Mouse (Mus musculus): ENCODE results near the gene Srebf1. TPM values are rescaled to one million over a fixed set of nuclear protein-coding genes. Genes with fewer than 3 reads are reported as not detected.

Srebf1 gene
- polyA plus RNA-seq, 1 experiment from 2014 or later = 61.9 TPM

DNA sequence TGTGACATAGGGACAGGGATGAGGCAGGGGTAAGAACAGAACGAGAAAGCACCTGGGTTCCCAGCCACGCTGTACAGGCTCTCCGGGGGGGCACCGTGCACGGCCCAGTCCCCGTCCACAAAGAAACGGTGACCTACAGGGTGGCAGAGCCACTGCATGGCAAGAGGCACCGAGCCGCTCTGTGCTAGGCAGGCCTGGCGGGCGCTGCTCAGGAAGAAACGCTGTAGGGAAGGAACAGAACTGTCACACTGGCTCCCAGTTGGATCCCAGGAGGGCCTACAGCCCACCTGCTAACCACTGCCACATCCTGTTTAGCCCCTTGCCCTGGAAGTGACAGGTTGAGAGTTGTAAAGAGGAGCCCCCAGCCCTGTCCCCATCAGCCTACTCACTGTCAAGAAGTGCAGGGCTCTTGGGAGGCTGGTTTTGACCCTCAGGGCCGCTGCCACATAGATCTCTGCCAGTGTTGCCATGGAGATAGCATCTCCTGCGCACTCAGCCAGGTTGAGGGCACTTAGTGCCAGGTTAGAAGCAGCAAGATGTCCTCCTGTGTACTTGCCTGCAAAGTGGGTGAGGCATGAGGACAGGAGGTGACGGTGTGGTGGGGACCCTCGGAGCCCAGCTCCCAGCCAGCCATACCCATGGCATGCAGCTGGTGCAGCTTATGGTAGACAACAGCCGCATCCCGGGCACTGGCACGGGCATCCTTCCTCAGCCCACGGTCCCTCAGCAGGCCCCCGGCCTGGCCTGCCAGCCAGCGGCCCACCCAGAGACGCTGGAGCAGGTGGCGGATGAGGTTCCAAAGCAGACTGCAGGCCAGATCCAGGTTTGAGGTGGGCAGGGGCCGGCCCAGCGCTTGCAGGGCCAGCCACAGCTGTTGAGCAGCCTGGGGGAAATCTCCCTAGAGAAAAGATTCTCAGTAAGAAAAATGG, 19.4 kb downstream of the Srebf1 start:
- H3K36me3 ChIP-seq = peaks cover 96% of the 10 kb centered on the region
- WGBS = 93% methylated on average over 26 of the region's 26 CpGs
- H3K9me3 ChIP-seq = no peaks in the 10 kb centered on the region
- H3K4me3 ChIP-seq = no peak overlapping the region
- H3K4me1 ChIP-seq = peaks cover 18% of the 10 kb centered on the region
- H3K9ac ChIP-seq = no peak overlapping the region
- H3K4me2 ChIP-seq = no peak overlapping the region
- no peak for ATAC-seq (ENCODE audit: insufficient number of reproducible peaks, insufficient read depth, low FRiP score, low TSS enrichment, low read depth)
- H3K27ac ChIP-seq = no peak overlapping the region
- no peaks in the 10 kb centered on the region for H3K27me3 ChIP-seq

DNA sequence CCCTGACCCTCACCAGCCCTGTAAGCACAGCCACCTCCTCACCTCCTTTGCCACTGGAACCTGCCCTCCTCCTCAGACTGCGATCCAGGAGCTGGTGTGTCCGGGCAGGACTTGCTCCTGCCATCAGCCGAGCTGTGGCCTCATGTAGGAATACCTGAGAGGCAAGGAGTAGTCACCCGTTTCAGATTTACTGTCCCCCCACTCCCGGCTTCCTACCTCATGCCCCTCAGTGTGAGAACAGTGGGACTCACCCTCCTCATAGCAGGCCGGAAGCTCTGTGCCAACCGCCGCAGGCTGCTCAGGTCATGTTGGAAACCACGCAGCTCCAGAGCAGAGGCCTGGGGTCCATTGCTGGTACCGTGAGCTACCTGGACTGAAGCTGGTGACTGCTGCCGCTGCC, 22.0 kb downstream of the Srebf1 start:
- H3K4me3 ChIP-seq = no peak overlapping the region
- H3K27me3 ChIP-seq = no peaks in the 10 kb centered on the region
- H3K4me1 ChIP-seq = peaks cover 7% of the 10 kb centered on the region; the same call in 1 of the 2 replicates
- H3K9me3 ChIP-seq = no peaks in the 10 kb centered on the region
- H3K27ac ChIP-seq = peak overlapping the region; percentile 44
- no peak overlapping the region for H3K4me2 ChIP-seq
- ATAC-seq (ENCODE audit: insufficient number of reproducible peaks, insufficient read depth, low FRiP score, low TSS enrichment, low read depth) = no peak
- 84% methylated on average over 11 of the region's 11 CpGs for WGBS
- H3K9ac ChIP-seq = 0 out of 2 replicates have a peak overlapping the region, but pooled peaks have one; percentile 36
- H3K36me3 ChIP-seq = peaks cover 91% of the 10 kb centered on the region

DNA sequence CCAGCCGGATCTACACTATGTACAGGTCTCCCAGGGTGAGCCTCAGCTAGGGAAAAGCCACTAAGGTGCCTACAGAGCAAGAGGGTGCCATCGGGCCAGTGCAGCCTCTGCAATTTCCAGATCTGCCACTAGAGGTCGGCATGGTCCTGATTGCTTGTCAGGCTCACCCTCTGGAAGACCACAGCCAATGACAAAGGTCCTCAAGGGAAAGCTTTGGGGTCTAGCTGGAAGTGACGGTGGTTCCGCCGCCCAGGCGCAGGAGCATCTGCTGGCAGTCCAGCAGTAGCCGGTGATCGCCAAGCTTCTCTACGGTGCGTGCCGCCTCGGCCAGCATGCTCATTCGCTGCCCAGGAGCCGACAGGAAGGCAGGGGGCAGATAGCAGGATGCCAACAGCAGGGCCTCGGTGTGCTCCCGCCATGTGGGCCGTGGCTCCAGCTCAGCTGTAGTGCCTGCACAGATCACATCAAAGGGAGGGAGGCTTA, 22.6 kb downstream of the Srebf1 start:
- H3K36me3 ChIP-seq = peaks cover 89% of the 10 kb centered on the region
- no peak overlapping the region for H3K4me3 ChIP-seq
- peak overlapping the region; percentile 44 for H3K27ac ChIP-seq
- 20% methylated on average over 18 of the region's 18 CpGs for WGBS
- no peaks in the 10 kb centered on the region for H3K27me3 ChIP-seq
- H3K4me1 ChIP-seq = peaks cover 7% of the 10 kb centered on the region; the same call in 1 of the 2 replicates
- ATAC-seq (ENCODE audit: insufficient number of reproducible peaks, insufficient read depth, low FRiP score, low TSS enrichment, low read depth) = no peak
- peak overlapping the region; percentile 16; the same call in 1 of the 2 replicates for H3K4me2 ChIP-seq
- peak overlapping the region; percentile 36; the same call in 1 of the 2 replicates for H3K9ac ChIP-seq
- peaks cover 4% of the 10 kb centered on the region; the same call in 1 of the 2 replicates for H3K9me3 ChIP-seq

DNA sequence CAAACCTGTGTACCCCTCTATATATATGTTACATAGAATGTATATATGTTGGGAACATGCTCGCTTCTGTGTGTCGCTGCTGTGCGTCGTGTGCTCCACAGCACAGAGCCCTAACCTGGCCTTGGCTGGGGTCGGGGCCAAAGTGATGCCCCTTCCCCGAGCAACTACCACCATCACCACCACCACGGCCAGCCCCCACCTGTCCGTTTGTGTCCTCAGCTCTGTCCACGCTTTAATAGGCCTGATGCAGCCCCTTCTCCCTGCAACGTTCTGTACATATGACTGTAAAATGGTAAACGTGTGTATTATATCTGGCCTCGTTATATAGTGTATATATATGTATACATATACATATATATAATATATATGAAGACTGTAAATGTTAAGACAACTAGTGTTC, 23.7 kb downstream of the Srebf1 start:
- Histone ChIP-seq H3K27ac (peak overlapping the region; percentile 60; the same call in 1 of the 2 replicates), H3K4me2 (no peak overlapping the region), H3K27me3 (no peaks in the 10 kb centered on the region), H3K4me3 (no peak overlapping the region), H3K4me1 (peaks cover 7% of the 10 kb centered on the region; the same call in 1 of the 2 replicates), H3K36me3 (peaks cover 89% of the 10 kb centered on the region), H3K9ac (no peak overlapping the region), H3K9me3 (peaks cover 13% of the 10 kb centered on the region; the same call in 1 of the 2 replicates)
- ATAC-seq (ENCODE audit: insufficient number of reproducible peaks, insufficient read depth, low FRiP score, low TSS enrichment, low read depth) = no peak
- 88% methylated on average over 12 of the region's 12 CpGs for WGBS

GRCm38 (mm10) chr11:60197998-60198619, 24.3 kb downstream of the Srebf1 start:
- Histone ChIP-seq H3K9ac (no peak overlapping the region), H3K27me3 (no peaks in the 10 kb centered on the region), H3K9me3 (peaks cover 13% of the 10 kb centered on the region; the same call in 1 of the 2 replicates), H3K27ac (peak overlapping the region; percentile 60), H3K4me3 (no peak overlapping the region), H3K4me1 (peaks cover 7% of the 10 kb centered on the region; the same call in 1 of the 2 replicates), H3K36me3 (peaks cover 89% of the 10 kb centered on the region), H3K4me2 (no peak overlapping the region)
- ATAC-seq (ENCODE audit: insufficient number of reproducible peaks, insufficient read depth, low FRiP score, low TSS enrichment, low read depth) = no peak
- WGBS = 83% methylated on average over 24 of the region's 24 CpGs

DNA sequence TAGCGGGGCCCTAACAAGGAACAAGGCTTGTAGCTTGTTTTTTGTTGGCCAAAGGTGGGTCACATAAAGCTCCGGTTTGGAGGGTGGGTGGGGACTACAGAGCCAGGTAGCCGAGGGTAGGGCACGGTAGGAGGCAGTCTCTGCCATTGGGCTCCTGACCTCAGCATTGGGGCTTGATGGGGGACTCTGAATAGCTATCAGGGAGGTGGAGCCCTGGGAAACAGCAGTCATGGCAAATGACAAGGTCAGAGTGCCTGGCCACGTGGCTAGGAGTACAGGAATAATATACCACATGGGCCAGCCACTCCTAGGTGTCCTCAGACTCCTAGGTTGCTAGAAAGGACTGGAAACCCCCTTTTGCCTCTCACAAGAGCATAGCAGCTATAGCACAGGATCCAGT, 26.0 kb downstream of the Srebf1 start:
- H3K4me2 ChIP-seq = no peak overlapping the region
- peaks cover 7% of the 10 kb centered on the region; the same call in 1 of the 2 replicates for H3K4me1 ChIP-seq
- no peak overlapping the region for H3K4me3 ChIP-seq
- H3K9me3 ChIP-seq = peaks cover 13% of the 10 kb centered on the region; the same call in 1 of the 2 replicates
- peaks cover 89% of the 10 kb centered on the region for H3K36me3 ChIP-seq
- 79% methylated on average over 5 of the region's 5 CpGs for WGBS
- H3K27me3 ChIP-seq = no peaks in the 10 kb centered on the region
- ATAC-seq (ENCODE audit: insufficient number of reproducible peaks, insufficient read depth, low FRiP score, low TSS enrichment, low read depth) = no peak
- no peak overlapping the region for H3K9ac ChIP-seq
- no peak overlapping the region for H3K27ac ChIP-seq

- H3K27ac ChIP-seq = no peak overlapping the region
- peaks cover 89% of the 10 kb centered on the region for H3K36me3 ChIP-seq
- no peak overlapping the region for H3K4me2 ChIP-seq
- H3K4me3 ChIP-seq = no peak overlapping the region
- no peak for ATAC-seq (ENCODE audit: insufficient number of reproducible peaks, insufficient read depth, low FRiP score, low TSS enrichment, low read depth)
- no peaks in the 10 kb centered on the region for H3K27me3 ChIP-seq
- H3K9ac ChIP-seq = no peak overlapping the region
- peaks cover 5% of the 10 kb centered on the region; the same call in 1 of the 2 replicates for H3K4me1 ChIP-seq
- H3K9me3 ChIP-seq = peaks cover 13% of the 10 kb centered on the region; the same call in 1 of the 2 replicates
These were observed 27.3 kb downstream of the Srebf1 start for GRCm38 (mm10) chr11:60195108-60195507.

- no peak overlapping the region for H3K9ac ChIP-seq
- H3K36me3 ChIP-seq = peaks cover 91% of the 10 kb centered on the region
- no peak overlapping the region for H3K4me3 ChIP-seq
- H3K4me2 ChIP-seq = no peak overlapping the region
- ATAC-seq (ENCODE audit: insufficient number of reproducible peaks, insufficient read depth, low FRiP score, low TSS enrichment, low read depth) = no peak
- H3K27me3 ChIP-seq = no peaks in the 10 kb centered on the region
- no peak overlapping the region for H3K27ac ChIP-seq
- 0 out of 2 replicates have a peak, but pooled peaks cover 3% of the 10 kb centered on the region for H3K4me1 ChIP-seq
- peaks cover 13% of the 10 kb centered on the region; the same call in 1 of the 2 replicates for H3K9me3 ChIP-seq
- WGBS = 85% methylated on average over 4 of the region's 4 CpGs
These were observed 28.8 kb downstream of the Srebf1 start for GRCm38 (mm10) chr11:60193556-60193955.

- Histone ChIP-seq H3K4me2 (no peak overlapping the region), H3K9ac (no peak overlapping the region), H3K27me3 (no peaks in the 10 kb centered on the region), H3K36me3 (peaks cover 91% of the 10 kb centered on the region), H3K9me3 (peaks cover 13% of the 10 kb centered on the region; the same call in 1 of the 2 replicates), H3K27ac (no peak overlapping the region), H3K4me3 (no peak overlapping the region), H3K4me1 (0 out of 2 replicates have a peak, but pooled peaks cover 3% of the 10 kb centered on the region)
- WGBS = 75% methylated on average over 6 of the region's 6 CpGs
- no peak for ATAC-seq (ENCODE audit: insufficient number of reproducible peaks, insufficient read depth, low FRiP score, low TSS enrichment, low read depth)
These were observed 29.8 kb downstream of the Srebf1 start for GRCm38 (mm10) chr11:60192534-60192933.

DNA sequence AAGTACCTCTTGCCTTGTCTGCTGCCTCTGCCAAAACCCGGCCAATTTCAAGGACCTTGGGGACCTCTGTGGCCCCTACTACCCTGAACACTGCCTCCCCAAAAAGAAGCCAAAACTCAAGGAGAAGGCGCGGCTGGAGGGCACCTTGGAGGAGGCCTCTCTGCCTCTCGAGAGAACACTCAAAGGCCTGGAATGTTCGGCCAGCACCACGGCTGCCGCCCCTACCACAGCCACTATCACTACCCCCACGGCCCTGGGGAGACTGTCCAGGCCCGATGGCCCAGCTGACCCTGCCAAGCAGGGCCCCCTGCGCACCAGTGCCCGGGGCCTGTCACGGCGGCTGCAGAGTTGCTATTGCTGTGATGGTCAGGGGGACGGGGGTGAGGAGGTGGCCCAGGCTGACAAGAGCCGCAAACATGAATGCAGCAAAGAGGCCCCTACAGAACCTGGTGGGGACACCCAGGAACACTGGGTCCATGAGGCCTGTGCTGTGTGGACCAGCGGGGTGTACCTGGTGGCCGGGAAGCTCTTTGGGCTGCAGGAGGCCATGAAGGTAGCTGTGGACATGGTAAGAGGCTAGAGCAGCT, 32.2 kb downstream of the Srebf1 start:
- 90% methylated on average over 17 of the region's 17 CpGs for WGBS
- no peak overlapping the region for H3K9ac ChIP-seq
- H3K27ac ChIP-seq = no peak overlapping the region
- H3K4me1 ChIP-seq = peaks cover 11% of the 10 kb centered on the region
- no peak overlapping the region for H3K4me3 ChIP-seq
- ATAC-seq (ENCODE audit: insufficient number of reproducible peaks, insufficient read depth, low FRiP score, low TSS enrichment, low read depth) = no peak
- peaks cover 13% of the 10 kb centered on the region; the same call in 1 of the 2 replicates for H3K9me3 ChIP-seq
- H3K36me3 ChIP-seq = peaks cover 100% of the 10 kb centered on the region
- no peak overlapping the region for H3K4me2 ChIP-seq
- no peaks in the 10 kb centered on the region for H3K27me3 ChIP-seq

DNA sequence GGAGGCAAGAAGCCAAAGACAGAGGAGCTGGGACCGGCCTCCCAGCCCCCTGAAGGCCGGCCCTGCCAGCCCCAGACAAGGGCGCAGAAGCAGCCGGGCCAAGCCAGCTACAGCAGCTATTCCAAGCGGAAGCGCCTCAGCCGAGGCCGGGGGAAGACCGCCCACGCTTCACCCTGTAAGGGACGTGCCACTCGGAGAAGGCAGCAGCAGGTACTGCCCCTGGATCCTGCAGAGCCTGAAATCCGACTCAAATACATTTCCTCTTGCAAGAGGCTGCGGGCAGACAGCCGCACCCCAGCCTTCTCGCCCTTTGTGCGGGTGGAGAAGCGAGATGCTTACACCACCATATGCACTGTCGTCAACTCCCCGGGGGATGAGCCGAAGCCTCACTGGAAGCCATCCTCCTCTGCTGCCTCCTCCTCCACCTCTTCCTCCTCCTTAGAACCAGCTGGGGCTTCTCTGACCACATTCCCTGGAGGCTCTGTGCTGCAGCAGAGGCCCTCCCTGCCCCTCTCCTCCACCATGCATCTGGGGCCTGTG, 32.8 kb downstream of the Srebf1 start:
- H3K27ac ChIP-seq = no peak overlapping the region
- no peak for ATAC-seq (ENCODE audit: insufficient number of reproducible peaks, insufficient read depth, low FRiP score, low TSS enrichment, low read depth)
- H3K9me3 ChIP-seq = peaks cover 8% of the 10 kb centered on the region; the same call in 1 of the 2 replicates
- H3K4me2 ChIP-seq = no peak overlapping the region
- no peak overlapping the region for H3K4me3 ChIP-seq
- WGBS = 85% methylated on average over 21 of the region's 21 CpGs
- peaks cover 16% of the 10 kb centered on the region for H3K4me1 ChIP-seq
- peaks cover 100% of the 10 kb centered on the region for H3K36me3 ChIP-seq
- H3K27me3 ChIP-seq = no peaks in the 10 kb centered on the region
- H3K9ac ChIP-seq = no peak overlapping the region

Data from embryonic facial prominence, embryonic 13.5 days (tissue).